Mouse (Mus musculus): ENCODE data around the gene Tmem63b. TPM values are rescaled to one million over a fixed set of nuclear protein-coding genes. Genes with fewer than 3 reads are reported as not detected.
A peak's percentile ranks its signal among the peaks of the same experiment; 100 is the strongest.

Gene Tmem63b
- polyA plus RNA-seq, 1 experiment from 2014 or later, result 52.7 TPM

DNA sequence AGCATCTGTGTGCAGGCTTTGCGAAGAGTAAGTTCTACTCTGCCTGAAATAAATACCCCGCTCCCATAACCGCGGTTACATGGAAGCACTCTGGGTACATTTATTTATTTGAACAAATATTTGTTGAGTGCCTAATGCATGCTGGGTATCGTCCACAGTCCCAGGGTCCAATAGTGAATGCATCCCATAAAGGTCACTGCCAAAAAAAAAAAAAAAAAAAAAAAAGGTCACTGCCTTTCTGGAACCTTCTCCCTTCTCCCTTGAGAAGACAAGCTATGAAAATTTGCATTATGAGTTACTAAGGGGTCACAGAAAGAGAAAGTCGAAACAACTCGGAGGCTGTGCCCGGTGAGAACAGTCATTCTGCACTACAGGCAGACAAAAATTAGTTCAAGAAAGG lies 44.7 kb downstream of the Tmem63b start:
- ATAC-seq (ENCODE audit: low read depth), result no peak
- WGBS, result 76% methylated on average over 8 of the region's 8 CpGs
- Histone ChIP-seq H3K27me3 (ENCODE audit: control insufficient read depth, insufficient read depth, low read depth, low read length) (no peaks in the 10 kb centered on the region), H3K4me1 (replicated peaks; ENCODE audit: control insufficient read depth, insufficient read depth, low read length) (no peaks in the 10 kb centered on the region), H3K9me3 (ENCODE audit: control insufficient read depth, low read length) (no peaks in the 10 kb centered on the region), H3K9ac (ENCODE audit: low read length) (no peak overlapping the region), H3K4me3 (ENCODE audit: low read length) (no peak overlapping the region), H3K4me2 (ENCODE audit: low read depth, low read length) (no peak overlapping the region), H3K36me3 (ENCODE audit: control insufficient read depth, insufficient read depth, low read length) (no peaks in the 10 kb centered on the region), H3K27ac (ENCODE audit: low read length) (no peak overlapping the region)

DNA sequence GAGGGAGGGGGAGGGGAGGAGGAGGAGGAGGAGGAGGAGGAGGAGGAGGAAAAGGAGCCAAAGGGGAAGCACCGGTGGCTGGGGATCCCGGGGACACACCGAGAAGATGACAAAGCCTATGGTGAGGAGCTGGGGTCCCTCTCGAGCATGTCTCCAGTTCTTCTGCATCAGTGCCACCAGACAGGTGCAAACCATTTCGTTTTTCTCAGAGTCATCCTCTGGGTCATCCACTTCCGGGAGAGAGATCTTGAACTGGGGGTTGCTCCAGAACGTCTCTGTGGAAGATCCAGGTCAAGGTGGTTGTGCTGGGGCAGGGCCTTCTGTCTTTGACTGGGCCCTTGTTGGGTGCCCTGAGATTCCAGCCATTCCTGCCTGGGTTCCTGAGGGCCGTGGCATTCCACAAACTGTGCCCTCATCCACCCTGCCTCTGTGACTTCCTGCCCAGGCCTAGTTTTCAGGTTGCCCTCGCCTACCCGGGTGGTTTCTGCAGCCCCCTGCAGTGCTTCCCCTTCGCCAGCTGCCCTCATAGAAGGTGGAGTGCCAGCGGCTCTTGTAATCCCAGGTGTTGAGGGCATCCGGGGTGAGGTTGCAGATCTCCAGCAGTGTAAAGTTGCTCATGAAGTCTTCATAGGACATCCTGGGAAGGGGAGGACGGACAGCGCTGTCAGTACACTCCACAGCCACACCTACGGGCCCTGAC lies 48.0 kb downstream of the Tmem63b start:
- ATAC-seq (ENCODE audit: low read depth), result no peak
- Histone ChIP-seq H3K4me1 (replicated peaks; ENCODE audit: control insufficient read depth, insufficient read depth, low read length) (no peaks in the 10 kb centered on the region), H3K27me3 (ENCODE audit: control insufficient read depth, insufficient read depth, low read depth, low read length) (no peaks in the 10 kb centered on the region), H3K4me2 (ENCODE audit: low read depth, low read length) (no peak overlapping the region), H3K9me3 (ENCODE audit: control insufficient read depth, low read length) (no peaks in the 10 kb centered on the region), H3K4me3 (ENCODE audit: low read length) (no peak overlapping the region), H3K9ac (ENCODE audit: low read length) (no peak overlapping the region), H3K27ac (ENCODE audit: low read length) (no peak overlapping the region), H3K36me3 (ENCODE audit: control insufficient read depth, insufficient read depth, low read length) (no peaks in the 10 kb centered on the region)
- 65% methylated on average over 16 of the region's 16 CpGs for WGBS

DNA sequence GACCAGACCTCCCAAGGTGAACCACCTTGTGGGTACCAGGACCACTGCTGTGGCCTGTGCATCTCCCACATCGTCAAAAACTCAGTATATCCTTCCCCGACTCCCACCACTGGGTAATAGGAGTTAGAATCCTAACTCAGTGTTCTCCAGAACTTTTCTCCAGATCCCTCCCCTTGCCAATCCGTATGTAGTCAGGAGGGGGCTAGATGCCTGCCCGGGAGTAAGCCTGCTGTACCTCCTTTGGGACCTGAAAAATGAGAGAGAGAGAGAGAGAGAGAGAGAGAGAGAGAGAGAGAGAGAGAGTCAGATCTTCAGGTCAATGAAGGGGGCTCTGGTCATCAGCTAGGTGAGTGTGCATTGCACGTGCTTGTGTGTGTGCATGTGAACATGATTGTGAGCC lies 52.7 kb downstream of the Tmem63b start:
- H3K9me3 ChIP-seq (ENCODE audit: control insufficient read depth, low read length), result no peaks in the 10 kb centered on the region
- no peak overlapping the region for H3K27ac ChIP-seq (ENCODE audit: low read length)
- no peaks in the 10 kb centered on the region for H3K27me3 ChIP-seq (ENCODE audit: control insufficient read depth, insufficient read depth, low read depth, low read length)
- WGBS, result 76% methylated on average over 5 of the region's 5 CpGs
- H3K4me2 ChIP-seq (ENCODE audit: low read depth, low read length), result no peak overlapping the region
- peaks cover 13% of the 10 kb centered on the region for H3K4me1 ChIP-seq (replicated peaks; ENCODE audit: control insufficient read depth, insufficient read depth, low read length)
- H3K9ac ChIP-seq (ENCODE audit: low read length), result no peak overlapping the region
- no peak overlapping the region for H3K4me3 ChIP-seq (ENCODE audit: low read length)
- ATAC-seq (ENCODE audit: low read depth), result no peak
- no peaks in the 10 kb centered on the region for H3K36me3 ChIP-seq (ENCODE audit: control insufficient read depth, insufficient read depth, low read length)

DNA sequence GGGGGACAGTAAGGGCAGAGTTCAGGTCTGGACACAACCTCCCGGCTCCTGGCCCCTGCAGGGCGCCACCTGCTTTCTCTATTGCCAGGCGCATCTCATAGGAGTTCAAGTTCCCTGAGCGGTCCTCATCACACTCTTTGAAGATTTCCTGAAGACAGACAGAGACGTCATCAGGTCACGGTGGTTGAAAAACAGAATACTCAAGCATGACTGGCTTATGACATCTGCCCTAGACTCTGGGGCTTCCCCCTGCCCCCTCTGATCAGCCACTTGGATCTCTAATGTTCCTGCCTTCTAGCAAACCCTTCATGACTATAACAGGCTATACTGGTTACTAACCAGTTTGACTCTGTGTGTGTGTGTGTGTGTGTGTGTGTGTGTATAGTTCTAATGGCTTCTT lies 54.8 kb downstream of the Tmem63b start:
- 78% methylated on average over 6 of the region's 6 CpGs for WGBS
- ATAC-seq (ENCODE audit: low read depth), result no peak
- no peaks in the 10 kb centered on the region for H3K36me3 ChIP-seq (ENCODE audit: control insufficient read depth, insufficient read depth, low read length)
- H3K9ac ChIP-seq (ENCODE audit: low read length), result no peak overlapping the region
- peaks cover 27% of the 10 kb centered on the region for H3K4me1 ChIP-seq (replicated peaks; ENCODE audit: control insufficient read depth, insufficient read depth, low read length)
- H3K27me3 ChIP-seq (ENCODE audit: control insufficient read depth, insufficient read depth, low read depth, low read length), result no peaks in the 10 kb centered on the region
- no peak overlapping the region for H3K4me2 ChIP-seq (ENCODE audit: low read depth, low read length)
- no peak overlapping the region for H3K27ac ChIP-seq (ENCODE audit: low read length)
- H3K9me3 ChIP-seq (ENCODE audit: control insufficient read depth, low read length), result no peaks in the 10 kb centered on the region
- H3K4me3 ChIP-seq (ENCODE audit: low read length), result no peak overlapping the region

DNA sequence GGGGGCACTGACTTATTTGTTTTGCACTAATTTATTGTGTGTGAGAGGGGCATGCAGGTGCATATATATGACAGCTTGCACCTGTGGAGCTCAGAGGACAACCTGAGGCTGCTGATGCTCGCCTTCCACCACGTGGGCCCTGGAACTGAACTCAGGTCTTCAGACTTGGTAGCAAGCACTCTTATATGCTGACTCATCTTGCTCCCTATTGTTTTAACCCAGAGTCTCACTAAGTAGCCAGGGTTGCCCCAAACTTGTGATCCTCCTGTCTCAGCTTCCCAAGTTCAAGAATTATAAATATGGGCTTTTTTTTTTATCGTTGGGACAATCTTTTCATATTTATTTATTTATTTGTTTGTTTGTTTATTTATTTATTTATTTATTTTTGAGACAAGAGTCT lies 55.7 kb downstream of the Tmem63b start:
- H3K4me1 ChIP-seq (replicated peaks; ENCODE audit: control insufficient read depth, insufficient read depth, low read length), result peaks cover 31% of the 10 kb centered on the region
- H3K4me2 ChIP-seq (ENCODE audit: low read depth, low read length), result no peak overlapping the region
- H3K4me3 ChIP-seq (ENCODE audit: low read length), result no peak overlapping the region
- WGBS, result 52% methylated on average over 3 of the region's 3 CpGs
- no peak overlapping the region for H3K9ac ChIP-seq (ENCODE audit: low read length)
- ATAC-seq (ENCODE audit: low read depth), result no peak
- H3K36me3 ChIP-seq (ENCODE audit: control insufficient read depth, insufficient read depth, low read length), result no peaks in the 10 kb centered on the region
- H3K27ac ChIP-seq (ENCODE audit: low read length), result no peak overlapping the region
- no peaks in the 10 kb centered on the region for H3K9me3 ChIP-seq (ENCODE audit: control insufficient read depth, low read length)
- H3K27me3 ChIP-seq (ENCODE audit: control insufficient read depth, insufficient read depth, low read depth, low read length), result no peaks in the 10 kb centered on the region

DNA sequence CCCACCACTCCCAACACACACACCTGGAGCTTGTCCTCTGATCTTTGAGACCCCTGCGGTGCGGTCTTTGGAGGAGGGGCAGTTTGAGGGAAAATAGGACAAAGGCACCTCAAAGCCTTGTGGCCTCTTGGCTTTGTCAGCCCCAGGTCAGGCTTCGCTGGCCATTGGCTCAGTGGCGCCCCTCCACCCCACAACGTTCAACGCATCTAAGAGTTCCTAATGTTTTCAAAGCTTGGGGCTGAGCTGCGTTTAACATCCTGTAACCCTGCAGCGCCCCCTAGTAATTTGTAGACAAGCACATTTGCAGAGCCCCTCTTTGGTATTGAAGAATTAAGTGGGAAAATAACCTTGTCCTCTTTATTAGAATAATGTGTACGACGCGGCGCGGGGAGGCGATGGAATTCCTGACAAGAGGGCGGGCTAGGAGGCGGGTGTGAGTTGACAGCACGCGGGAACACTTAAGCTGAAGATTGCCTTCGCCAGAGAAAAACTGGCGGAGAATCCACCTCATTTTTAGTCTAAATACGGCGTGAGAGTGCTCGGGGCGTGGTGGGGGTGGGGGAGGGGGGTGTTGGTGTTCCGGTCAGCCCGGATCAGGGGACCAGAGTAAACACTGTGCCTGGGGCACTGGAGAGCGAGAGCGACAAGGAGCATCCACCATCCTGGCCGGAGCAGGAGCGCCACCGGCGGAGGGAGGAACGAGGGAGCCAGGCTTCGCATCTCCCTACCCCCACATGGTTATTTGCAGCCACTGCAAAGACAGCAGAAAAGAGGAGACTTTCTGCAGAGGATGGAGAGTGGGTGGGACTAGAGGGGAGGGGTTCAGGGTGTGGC lies 56.6 kb downstream of the Tmem63b start:
- peak overlapping the region; percentile 66 for H3K9ac ChIP-seq (ENCODE audit: low read length)
- peak; percentile 72 for ATAC-seq (ENCODE audit: low read depth)
- 2% methylated on average over 34 of the region's 34 CpGs for WGBS

DNA sequence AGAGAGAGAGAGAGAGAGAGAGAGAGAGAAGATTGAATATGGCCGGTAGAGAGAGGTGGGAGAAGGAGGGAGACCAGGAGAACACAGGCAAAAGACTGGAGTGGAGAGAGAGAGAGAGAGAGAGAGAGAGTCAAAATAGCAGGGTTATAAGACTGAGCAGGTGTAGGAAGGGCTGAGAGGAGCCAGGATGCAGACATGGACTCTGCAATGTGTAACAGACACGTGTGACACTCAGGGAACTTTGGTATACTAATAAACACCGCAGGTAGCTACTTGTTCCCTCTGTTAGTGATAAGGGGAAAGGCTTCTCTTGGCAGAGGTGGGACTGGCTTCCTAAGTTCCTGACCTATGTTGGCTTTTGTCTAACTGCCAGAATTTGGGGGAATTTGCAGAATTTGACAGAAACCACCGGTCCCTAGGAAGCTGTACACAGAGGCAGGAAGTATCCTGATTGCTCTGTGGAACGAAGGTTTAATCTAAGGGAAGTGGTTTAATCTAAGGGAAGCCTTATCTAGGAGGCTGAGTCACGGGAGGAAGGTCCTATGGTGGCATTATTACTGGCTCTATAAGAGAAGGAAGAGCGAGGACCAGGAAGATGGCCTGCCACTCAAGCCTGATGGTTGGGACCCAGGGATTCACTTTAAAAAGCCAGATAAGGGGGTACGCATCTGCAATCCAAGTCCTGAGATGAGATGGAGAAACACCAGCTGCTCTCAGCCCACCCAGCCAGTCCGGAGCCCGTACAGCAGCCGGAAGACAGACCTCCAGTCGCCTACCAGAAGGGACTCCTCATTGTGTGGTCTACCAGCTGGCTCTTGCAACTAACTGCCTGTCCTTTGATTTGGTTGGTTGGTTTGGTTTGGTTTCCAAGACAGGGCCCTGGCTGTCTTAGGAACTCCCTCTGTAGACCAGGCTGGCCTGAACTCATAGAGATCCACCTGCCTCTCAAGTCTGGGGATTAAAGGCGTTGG lies 57.5 kb downstream of the Tmem63b start:
- H3K9ac ChIP-seq (ENCODE audit: low read length), result peak overlapping the region; percentile 66; the same call in 1 of the 2 replicates
- no peaks in the 10 kb centered on the region for H3K27me3 ChIP-seq (ENCODE audit: control insufficient read depth, insufficient read depth, low read depth, low read length)
- peak overlapping the region; percentile 81 for H3K4me2 ChIP-seq (ENCODE audit: low read depth, low read length)
- peak; percentile 85 for ATAC-seq (ENCODE audit: low read depth)
- H3K9me3 ChIP-seq (ENCODE audit: control insufficient read depth, low read length), result no peaks in the 10 kb centered on the region
- no peaks in the 10 kb centered on the region for H3K36me3 ChIP-seq (ENCODE audit: control insufficient read depth, insufficient read depth, low read length)
- H3K27ac ChIP-seq (ENCODE audit: low read length), result peak overlapping the region; percentile 85
- peak overlapping the region; percentile 42; the same call in 1 of the 2 replicates for H3K4me3 ChIP-seq (ENCODE audit: low read length)
- 37% methylated on average over 13 of the region's 13 CpGs for WGBS
- H3K4me1 ChIP-seq (replicated peaks; ENCODE audit: control insufficient read depth, insufficient read depth, low read length), result peaks cover 31% of the 10 kb centered on the region

More for the DNA sequence above, 56.6 kb downstream of the Tmem63b start:
- H3K9me3 ChIP-seq (ENCODE audit: control insufficient read depth, low read length), result no peaks in the 10 kb centered on the region
- H3K27me3 ChIP-seq (ENCODE audit: control insufficient read depth, insufficient read depth, low read depth, low read length), result no peaks in the 10 kb centered on the region
- peaks cover 31% of the 10 kb centered on the region for H3K4me1 ChIP-seq (replicated peaks; ENCODE audit: control insufficient read depth, insufficient read depth, low read length)
- peak overlapping the region; percentile 85 for H3K27ac ChIP-seq (ENCODE audit: low read length)
- H3K4me3 ChIP-seq (ENCODE audit: low read length), result peak overlapping the region; percentile 42
- no peaks in the 10 kb centered on the region for H3K36me3 ChIP-seq (ENCODE audit: control insufficient read depth, insufficient read depth, low read length)
- H3K4me2 ChIP-seq (ENCODE audit: low read depth, low read length), result peak overlapping the region; percentile 81

DNA sequence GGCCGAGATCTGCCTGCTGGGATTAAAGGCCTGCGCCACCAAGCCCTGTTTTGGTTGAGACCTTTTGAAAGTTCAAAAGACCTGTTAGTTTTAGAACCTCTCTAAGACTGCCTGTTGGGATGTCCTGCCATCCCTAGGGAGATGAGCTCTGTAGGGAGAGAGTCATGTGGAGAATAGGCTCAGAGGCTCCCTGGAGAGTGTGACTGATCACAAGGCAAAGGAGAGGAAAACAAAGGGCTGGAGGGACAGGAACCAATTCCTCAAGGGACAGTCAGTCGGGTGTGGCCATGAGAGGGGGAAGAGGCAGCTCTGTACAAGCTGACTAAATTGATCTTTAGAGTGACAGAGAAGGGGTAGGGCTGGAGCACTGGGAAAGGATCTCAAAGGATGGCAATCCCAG lies 58.5 kb downstream of the Tmem63b start:
- peak; percentile 12; the same call in 1 of the 2 replicates for ATAC-seq (ENCODE audit: low read depth)
- no peaks in the 10 kb centered on the region for H3K9me3 ChIP-seq (ENCODE audit: control insufficient read depth, low read length)
- H3K27ac ChIP-seq (ENCODE audit: low read length), result peak overlapping the region; percentile 15; the same call in 1 of the 2 replicates
- H3K9ac ChIP-seq (ENCODE audit: low read length), result no peak overlapping the region
- peaks cover 31% of the 10 kb centered on the region for H3K4me1 ChIP-seq (replicated peaks; ENCODE audit: control insufficient read depth, insufficient read depth, low read length)
- H3K27me3 ChIP-seq (ENCODE audit: control insufficient read depth, insufficient read depth, low read depth, low read length), result no peaks in the 10 kb centered on the region
- no peaks in the 10 kb centered on the region for H3K36me3 ChIP-seq (ENCODE audit: control insufficient read depth, insufficient read depth, low read length)
- no peak overlapping the region for H3K4me2 ChIP-seq (ENCODE audit: low read depth, low read length)
- H3K4me3 ChIP-seq (ENCODE audit: low read length), result no peak overlapping the region
- WGBS, result 44% methylated on average over 3 of the region's 3 CpGs
